Mouse (Mus musculus) cerebellum, adult 9-10 months (tissue): ENCODE data around the gene Thada.
"Not testable (repeated sequence)": the region's sequence is repeated elsewhere in the genome, so short reads cannot be mapped to it uniquely, and the experiment has no call there.

Experiments
- DNase-seq: peaks from one replicate; pipeline ENCODE4 v3.0.0; 2022

The Thada gene

DNA sequence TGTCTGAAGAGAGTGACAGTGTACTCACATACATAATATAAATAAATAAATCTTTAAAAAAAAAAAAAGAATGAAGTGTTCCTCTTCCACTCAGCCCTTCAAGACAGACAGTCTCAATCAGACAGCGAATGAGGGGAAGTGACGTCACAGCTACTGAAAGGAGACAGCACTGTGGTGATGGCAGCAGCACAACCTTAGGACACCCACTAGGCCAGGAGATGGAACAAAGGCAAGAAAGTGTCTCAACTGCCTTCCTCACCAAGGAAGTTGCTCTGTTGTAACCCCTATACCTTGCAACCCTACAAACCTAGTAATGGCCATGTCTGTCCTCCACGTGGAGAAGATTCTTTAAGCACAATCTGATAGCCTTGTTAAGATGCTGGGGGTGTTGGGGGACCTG is 125.4 kb downstream of the Thada start:
- no peak for DNase-seq

DNA sequence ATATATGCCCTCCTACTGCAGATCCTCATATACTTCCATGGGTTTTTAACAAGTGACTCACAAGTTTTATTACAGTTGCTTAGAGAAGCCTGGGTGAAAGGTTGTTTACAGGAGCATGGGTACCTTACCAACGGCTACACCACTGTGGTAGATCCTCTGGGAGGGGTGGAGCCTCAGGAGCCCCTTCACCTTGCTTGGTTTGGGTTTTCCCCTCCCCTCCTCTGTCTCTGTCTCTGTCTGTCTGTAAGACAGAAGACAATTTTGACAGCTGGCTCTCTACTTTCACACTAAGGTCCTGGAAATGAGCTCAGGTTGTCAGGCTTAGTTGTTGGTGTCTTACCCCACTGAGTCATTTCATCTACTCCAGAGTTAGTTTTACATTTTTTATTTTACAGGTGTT is 130.0 kb downstream of the Thada start:
- no peak for DNase-seq

DNA sequence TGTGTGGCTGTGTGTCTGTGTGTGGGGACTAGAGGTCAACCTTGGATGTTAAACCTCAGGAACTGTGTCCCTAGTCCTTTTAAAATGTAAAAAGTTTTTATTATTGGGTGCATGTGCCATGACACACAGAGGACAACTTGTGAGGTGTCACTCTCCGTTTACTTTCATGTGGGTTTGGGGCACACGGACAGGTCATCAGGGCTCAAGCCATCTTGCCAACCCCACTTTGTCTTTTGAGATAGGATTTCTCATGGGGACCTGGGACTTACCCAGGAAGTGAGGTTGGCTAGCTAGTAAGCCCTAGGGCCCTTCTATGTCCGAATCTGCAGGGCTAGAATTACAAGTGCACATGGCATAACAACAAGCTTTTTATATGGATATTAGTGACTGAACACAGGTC is 130.9 kb downstream of the Thada start:
- DNase-seq: no peak

DNA sequence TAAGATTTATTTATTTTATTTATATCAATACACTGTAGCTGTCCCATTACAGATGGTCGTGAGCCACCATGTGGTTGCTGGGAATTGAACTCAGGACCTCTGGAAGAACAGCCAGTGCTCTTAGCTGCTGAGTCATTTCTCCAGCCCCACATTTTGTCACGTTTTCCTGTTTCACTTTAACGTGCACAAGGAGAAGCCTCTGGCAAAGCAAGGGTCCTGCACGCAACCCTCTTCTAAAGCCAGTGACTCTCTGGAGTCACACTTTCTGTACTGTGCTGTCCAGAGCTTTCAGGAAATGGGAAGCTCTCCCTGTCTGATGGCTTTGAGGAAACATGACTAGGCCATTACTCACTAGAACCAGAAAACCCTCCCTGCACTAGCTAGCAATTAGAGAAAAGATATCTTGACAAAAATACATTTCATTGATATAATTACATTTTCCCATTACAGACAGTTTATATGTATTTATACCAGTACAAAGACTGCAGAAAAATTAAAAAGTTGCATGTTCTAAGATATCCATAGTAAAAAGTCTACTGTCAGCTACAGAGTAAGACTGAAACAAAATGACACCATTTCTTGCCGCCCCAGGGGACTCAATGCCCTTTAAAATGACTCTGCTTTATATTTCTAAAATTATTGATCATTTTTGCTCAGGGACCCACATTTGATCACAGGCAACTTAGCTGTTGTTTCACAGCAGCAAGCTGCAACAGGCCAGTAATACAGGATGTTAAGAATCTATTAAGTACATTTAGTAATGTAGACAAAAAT is 131.6 kb downstream of the Thada start:
- no peak for DNase-seq

DNA sequence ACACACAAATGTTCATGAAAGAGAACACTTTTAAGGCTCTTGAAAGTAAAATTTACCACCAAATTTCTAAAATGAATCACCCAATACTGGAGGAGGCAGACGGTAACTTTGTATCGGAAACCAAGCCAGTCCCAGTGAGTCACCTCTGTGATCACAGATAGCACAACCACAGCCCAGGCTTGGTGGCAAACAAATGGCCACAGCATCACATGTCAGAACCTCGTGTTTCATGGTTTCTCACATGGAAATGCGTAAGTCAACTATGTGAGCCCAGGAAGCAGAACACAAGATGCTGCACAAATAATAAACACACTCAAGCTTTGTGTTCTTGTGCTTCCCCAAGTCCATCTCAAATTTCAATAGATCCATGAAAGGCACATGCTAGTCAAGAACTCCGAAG is 133.1 kb downstream of the Thada start:
- no peak for DNase-seq

DNA sequence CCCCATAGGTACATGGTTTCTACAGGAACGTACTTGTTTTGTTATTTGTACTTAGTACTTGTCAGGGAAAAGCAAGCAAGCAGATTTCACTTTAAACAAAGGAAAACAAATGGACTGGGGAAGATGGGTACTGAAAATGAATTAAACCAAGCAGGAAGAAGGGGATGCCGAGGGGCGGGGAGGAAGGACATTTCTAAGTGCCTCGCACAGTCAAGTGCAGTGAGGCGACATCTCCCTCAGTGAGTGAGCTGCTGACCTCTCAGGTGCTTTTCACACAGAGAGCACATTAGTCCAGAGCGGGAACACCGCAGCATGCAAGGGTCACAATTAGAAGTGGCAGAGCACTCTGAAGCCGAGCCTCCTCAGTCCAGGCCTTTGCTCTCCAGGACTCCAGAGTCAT is 135.0 kb downstream of the Thada start:
- no peak for DNase-seq

DNA sequence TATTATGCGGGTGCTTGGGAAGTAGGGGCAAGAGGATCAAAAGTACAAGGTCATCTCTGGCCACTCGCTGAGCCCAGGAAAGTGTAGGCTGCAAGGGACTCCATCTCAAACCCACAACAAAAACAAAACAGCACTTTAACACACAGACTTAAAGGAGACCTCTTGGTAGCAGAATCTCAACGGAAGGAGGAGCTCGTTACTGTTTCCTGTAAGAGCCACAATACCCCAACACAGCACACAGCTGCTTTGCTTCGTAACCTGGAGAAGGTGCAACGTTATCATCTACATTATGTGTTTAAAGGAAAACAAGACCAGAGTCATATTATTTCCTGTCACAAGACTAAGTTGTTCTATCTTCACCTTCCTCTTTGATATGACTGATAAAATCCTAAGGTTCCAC is 135.5 kb downstream of the Thada start:
- DNase-seq: no peak

DNA sequence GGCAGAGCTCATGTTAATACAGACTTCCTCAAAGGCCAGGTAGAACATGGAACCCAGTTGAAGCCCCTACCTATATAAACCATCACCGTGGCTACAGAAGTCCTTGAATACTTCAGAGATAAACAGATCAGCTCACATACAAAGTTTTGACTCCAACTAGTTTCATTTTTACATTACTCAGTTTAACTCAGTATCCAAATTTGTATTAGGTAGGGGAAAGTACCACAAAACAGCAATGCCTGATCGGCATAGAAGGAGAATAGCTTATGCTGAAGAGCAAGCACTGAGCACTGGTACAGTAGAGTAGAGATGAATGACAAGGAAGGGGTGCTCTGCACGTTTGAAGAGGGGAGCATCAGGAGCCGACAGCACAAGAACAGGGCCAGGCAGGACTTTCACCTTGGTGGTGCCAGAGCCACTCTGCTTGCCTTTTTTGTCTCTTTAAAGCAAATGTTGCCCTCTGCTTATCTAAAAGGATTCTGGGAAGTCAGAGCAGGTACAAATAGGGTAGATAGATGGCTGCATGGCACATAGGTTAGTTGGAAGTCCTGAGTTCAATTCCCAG is 136.0 kb downstream of the Thada start:
- no peak for DNase-seq

DNA sequence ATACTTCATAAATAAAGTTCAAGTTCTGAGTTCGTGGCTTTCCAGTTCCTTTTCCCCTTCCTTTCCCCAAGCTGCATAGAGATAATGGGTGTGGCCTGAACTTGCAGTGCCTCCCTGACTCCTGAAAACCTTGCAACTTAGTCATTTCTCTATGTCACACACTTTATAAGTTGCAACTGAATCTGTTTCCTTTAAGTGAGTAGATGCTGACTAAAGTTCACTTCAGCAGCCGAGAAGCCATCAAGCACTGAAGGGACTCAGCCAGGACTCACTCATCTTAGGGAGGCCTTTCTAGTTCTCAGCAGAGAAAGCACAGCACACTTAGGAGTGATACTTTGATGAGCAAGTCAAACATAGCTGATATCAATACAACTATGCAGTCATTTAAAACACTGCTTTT is 137.5 kb downstream of the Thada start:
- no peak for DNase-seq

DNA sequence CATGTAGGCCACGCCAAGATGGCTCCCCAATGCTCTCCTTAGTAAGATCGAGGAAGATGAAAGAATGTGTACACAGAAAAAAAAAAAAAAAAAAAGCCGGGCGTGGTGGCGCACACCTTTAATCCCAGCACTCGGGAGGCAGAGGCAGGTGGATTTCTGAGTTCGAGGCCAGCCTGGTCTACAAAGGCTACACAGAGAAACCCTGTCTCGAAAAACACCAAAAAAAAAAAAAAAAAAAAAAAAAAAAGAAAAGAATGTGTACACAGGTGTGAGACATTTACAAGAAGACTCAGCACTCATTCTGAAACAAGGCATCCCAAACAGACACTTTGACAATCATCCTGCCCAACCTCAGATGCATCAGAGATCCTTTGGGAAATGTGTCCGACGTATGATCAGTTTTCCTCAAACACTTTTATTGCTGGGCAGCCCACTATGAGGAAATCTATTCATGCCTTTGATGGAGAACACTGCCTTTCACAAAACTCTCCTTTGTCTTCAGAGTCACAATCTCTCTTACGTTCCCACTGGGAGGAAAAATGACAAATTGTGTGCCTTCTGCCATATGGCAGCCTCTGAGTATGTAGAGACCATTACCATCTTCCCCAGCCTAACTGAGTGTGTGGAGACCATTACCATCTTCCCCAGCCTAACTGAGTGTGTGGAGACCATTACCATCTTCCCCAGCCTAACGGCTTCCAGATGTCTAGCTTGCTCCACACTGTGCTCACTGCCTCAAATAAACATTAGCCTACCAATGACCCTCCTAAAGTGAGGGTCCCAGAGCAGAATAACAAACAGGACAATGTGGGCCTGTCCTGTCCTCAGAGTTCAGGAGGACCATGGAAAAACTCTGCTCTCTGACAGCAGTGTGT is 138.7 kb downstream of the Thada start:
- DNase-seq: no peak

DNA sequence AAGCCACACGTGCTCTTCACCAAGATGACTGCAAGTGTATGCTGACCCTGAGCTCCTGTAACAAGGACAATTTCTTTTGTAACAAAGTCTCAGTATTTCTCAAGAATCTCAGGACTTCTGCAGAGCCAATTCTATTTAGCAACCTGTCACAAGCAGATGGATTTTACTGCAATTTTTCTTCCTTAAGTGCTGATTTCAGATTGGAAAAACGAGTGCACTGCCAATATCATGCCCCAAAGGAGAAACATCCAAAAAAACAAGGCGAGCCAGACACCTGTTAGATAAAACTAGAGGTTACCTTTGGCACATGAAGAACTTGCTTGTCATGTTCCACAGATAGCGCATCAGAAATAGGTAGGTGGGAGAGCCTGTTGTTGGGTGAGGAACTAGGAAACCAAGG is 143.8 kb downstream of the Thada start:
- no peak for DNase-seq

DNA sequence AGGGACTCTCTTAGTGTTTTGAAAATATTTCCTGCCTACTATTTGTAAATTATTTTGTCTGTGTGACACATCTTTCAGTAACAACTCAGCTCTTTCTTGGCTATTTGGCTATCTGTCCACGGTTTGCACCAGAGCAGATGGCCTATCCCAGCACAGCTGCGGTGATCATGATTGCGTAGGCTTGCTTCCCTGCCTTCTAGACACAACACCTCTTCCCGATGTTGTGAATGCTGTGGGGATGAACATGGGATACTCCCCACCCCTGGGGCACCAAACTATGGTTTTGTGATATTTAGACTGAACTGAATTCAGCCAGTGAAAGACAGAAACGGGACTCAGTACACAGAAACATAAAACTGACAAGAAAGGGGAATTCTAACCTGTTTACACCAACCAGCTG is 144.7 kb downstream of the Thada start:
- DNase-seq: no peak

DNA sequence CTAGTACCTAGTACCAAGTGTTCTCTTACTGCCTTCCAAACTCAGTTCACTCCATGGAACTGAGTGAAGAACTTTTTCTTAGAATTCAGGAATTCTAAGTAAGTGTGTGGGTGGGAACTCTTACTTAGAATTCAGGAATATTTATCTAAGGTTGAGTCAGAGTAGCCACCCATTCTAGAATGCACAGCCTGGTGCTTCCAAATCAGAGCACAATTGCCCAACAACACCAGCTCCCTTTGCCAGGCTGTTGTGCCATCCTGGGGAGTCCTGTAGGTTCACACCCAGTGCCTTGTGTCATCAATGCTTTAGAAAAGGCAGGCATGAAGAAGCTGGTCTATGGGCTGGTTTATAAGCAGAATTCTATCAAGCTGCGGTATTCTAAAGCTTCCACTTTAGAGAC is 145.4 kb downstream of the Thada start:
- no peak for DNase-seq

DNA sequence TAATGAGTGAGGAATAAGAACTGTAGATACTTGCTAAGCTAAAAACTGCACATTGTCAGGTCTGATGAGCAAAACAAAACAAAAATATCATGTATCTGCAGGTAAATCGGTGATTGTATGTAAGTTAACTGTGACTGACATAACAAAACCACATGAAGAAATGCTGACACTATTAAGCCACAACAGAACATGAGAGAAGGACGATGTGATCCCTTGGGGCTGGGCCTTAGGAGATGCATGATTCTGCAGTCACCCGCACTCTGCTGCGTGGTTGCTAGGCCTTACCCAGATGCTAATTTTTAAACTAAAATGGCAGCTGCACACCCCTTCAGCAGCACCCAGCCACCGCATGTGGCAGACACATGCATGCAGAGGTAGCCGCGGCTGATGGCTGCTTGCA is 151.7 kb downstream of the Thada start:
- DNase-seq: no peak

DNA sequence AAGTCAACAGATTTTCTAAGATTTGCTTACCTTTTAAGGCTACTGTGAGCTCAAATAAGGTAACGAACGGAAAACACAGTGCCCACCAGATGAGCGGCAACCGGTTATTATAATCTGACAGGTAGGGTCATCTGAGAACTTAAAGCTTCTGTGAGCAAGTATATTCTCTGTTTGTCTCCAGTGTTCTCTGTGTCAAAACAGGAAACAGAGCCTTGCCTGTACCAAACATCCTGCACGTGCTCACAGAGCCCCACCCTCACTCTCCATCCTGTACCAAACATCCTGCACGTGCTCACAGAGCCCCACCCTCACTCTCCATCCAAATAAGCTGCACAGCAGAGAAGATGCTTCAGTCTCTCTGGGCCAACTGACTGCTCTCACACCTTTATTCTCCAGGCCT is 152.5 kb downstream of the Thada start:
- DNase-seq: no peak

DNA sequence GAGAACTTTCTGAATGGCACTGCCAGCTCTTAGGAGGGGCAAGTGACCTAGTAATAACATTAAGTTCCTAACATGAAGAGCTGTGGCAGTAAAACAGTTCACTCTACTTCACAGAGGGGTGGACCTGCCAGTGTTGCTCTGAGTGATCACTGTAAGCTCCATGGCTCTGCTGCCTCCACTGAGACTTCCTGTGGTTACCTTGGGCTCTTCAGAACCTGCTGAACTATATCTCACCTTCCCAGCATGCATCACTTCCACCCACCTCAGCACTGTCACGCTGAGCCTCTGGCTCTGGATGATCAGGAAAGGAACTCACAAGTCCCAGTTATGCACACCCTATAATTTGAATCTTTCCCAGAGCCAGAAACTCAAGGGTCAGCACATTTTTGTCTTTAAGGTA is 159.9 kb downstream of the Thada start:
- no peak for DNase-seq

DNA sequence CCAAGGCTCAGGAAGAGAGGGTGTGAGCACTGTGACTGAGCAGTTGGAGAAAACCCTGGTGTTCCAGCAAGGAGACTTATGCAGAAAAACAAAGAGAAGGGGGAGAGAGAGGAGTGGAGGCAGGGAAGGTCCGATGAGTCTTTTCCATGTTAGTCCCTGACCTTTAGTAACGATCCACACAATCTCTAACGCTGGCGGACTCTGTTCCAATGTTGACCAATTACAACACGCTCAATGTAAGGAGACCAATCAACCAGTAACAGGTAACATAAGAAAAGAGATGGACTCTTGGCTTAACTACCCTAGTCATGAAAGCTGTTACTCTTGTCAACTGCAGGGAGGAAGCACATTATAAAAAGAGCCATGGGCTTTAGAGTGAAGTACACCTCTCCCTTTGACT is 160.9 kb downstream of the Thada start:
- no peak for DNase-seq

DNA sequence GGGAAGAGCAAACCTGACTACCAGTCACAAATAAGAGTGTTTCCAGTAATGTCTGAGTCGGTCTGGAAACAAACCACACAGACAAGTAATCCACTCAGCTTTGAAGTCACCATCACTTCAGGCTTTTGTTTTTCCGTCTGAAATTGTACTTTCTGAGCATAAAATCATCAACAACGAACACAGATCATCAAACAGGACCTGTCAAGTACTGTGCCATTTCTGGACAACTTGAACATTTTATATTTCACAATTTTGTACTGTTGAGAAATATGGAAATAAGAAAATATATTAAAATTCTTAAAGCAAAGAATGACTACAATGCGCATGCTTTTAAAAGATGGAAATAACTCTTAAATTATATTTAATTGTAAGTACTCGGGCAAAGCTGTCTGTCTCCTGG is 161.9 kb downstream of the Thada start:
- DNase-seq: no peak

DNA sequence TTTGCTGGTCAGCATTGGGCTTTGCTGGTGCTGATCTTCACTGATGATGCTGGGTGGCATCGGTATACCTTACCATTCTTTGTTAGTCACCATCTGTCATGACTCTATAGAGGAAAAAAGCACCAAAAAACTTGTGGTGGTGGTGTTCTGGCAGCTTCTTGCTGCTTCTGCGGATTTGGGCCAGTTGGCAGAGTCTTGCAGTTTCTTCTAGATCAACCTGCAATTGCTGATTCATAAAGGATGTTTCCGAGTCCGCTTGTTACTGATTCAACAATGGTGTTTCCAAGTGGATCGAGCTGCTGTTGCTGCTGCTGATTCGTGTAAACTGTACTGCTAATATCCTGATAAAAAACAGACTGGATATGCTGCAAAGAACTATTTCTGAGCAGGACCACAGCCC is 168.0 kb downstream of the Thada start:
- no peak for DNase-seq

DNA sequence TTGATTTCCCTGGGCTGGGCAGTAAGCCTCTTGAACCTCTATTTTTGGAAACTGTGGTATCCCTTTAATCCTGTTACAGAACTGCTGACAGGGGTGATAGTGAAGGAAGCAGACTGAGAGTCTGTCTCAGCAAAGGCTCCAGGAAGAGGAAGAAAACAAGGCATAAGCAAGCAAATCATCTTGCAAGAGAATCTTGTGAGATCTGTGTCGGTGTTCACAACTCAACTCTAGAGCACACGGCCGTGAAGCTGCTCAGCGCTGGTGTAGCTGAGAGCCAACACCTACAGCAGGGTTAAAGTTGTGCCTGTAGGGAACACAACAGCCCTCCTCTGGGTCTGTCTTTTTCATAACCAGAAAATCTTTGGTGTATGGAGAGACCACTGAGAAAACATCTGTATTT is 172.8 kb downstream of the Thada start:
- DNase-seq: no peak

DNA sequence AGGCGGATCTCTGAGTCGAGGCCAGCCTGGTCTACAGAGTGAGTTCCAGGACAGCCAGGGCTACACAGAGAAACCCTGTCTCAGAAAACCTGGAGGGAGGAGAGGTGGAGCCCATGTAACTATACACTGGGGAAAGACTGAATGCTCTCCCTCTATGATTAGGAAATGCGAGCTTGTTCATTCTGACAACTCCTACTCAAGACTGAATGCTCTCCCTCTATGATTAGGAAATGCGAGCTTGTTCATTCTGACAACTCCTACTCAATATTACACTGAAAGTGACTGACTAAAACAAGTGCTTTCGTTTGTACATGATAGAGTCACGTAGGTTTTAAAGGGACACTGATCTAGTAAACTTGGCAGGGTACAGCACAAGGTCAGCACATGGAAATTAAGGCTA is 174.8 kb downstream of the Thada start:
- not testable (repeated sequence) for DNase-seq

DNA sequence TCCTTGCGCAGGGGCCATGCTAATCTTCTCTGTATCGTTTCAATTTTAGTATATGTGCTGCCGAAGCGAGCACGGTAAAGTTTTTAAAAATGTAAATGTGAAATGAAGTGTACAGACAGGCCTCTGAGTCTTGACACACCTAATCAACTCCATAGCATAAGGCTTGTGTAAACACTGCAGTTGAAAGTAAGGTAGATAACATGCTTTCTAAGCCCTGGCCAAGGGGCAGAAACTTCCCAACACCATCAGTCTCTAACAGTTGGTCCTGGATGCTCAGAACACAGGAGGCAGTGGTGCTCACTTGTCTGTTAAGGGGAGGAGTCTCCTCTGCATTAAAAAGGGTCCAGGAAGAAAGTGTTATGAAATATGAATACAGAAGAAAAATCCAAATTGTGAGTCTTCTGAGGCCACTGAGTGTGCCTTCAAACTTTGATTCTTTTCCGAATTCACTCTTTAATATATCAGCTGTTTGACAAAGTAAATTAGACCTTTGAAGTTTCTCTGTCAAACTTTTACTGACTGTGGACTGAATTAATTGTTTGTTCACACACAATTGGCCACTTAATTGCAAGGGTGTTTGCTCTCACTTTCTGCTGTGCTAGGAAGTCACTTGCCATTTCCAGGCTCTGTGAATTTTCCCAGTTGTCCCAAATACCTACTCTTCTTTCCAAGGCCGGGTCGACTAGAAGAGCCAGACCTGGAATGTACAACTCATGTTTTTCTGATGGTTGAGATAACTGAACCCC is 178.2 kb downstream of the Thada start:
- DNase-seq: no peak

DNA sequence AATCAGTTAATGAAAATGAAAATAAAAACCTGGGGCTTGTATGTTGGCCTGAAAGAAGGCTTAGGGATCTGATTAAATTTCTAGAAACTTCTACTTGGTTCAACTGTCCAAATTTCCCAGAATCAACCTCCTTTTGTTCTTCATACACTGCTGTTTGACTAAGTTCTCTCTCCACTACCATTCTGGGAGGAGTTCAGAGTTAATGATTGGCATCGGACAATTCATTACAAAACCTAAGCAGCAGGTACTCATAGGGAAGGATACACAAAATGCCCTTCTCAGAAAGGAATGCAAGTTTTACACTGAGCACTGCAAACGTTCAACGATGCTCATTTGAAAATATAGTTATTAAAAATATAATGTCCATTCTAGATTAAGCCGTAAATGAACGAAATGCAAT is 179.5 kb downstream of the Thada start:
- no peak for DNase-seq
